Mouse (Mus musculus): ENCODE measurements around the gene Ogfod1.

Gene Ogfod1

DNA sequence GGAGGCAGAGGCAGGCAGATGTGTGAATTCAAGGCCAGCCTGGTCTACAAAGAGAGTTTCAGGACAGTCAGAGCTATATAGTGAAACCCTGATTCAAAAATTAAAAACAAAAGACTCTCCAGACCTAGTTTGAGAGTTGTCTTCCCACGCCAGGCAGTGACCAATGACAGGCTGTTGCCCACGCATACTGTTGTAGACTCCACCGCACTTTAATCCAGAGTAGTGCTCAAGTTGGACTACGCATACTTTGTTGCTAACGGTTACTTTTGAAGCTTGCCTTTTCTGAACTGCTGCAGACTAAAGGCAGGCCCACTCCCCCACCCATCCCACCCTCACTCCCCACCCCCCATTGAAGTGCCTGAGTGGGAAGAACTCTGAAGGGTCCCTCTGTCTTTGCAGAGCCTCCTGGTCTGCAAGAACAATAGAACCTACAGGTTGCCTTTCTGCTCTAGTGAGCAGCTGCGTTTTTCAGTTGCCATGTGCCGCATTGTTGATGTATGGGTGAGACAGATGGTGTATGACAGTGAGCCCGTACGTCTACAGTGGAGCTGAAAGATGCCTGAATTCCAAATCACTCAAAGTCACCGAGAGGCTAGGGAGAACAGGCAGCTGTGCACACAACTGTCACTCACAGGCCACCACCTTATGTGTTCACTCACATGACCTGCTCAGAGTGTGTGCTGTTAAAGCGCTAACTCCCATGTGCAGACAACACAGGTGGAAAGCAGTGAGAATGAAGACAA, 29.3 kb downstream of the Ogfod1 start:
- in situ Hi-C loops (cut with MboI; ENCODE audit: unreplicated experiment in 2 of 2) = loop anchor here in 1 of 2 experiments (25.0 kb wide), 1 partner anchor 629 kb away; no protein-coding TSS in a partner anchor

- in situ Hi-C loops (cut with MboI; ENCODE audit: unreplicated experiment in 2 of 2) = loop anchor here in 1 of 2 experiments (25.0 kb wide), 1 partner anchor 631 kb away; no protein-coding TSS in a partner anchor
These were observed 31.8 kb downstream of the Ogfod1 start for GRCm38 (mm10) chr8:94068793-94069192.

GRCm38 (mm10) chr8:94076461-94077192, 39.6 kb downstream of the Ogfod1 start:
- in situ Hi-C loops (cut with MboI; ENCODE audit: unreplicated experiment in 2 of 2) = no loop called here

DNA sequence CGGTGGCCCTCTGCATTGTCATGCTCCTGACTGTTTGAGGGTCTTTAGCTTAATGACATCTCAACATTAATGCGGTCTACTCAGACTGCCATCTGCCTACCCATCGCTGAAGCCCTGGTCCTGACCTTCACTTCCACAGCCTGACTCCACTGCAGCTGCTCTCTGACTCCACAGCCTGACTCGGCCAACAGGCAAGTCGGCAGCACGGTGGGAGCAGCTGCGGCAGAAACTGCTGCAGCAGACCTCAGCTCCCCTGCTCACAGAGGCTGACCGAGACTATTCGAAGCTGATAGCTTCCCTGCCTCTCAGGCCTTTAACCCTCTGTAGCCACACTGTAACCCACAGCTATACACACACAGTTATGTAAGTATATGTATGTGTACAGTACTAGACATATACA, 51.0 kb downstream of the Ogfod1 start:
- in situ Hi-C loops (cut with MboI; ENCODE audit: unreplicated experiment in 2 of 2) = no loop called here

DNA sequence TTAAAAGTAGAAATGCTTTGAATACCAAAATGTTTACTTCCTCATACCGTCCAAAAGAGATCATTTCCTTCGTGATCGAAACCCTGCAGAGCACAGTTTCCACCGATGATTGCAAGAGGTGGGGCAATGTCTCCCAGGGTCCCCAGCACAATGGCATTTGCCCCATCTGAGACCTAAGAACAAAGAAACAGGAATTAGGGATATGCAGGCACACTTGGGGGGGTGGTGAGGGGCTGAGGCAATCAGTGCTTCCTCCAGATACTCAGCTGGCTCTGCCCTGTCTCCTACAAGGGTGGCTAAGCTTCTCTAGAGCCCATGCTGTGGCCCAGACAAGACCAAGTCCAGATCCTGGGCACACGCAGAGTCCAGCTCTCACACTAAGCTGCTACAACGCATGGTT, 52.7 kb downstream of the Ogfod1 start:
- in situ Hi-C loops (cut with MboI; ENCODE audit: unreplicated experiment in 2 of 2) = no loop called here

DNA sequence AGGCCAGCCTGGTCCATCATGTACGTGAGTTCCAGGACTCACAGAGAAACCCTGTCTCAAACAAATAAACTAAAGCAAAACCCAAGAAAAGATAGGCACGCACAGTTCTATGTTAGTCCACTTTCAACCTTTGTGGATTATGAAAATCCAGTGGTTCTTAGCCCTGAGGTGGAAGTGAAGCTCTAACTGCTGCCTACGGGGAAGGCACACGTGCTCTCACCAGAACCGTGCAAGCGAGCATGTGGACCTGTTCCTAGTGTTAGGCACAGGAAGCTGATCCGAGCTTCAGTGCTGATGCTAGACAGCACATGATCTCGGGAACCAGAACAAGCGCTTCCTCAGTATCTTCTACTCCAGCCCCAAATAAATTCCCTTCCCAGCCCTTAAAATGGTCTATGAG, 55.9 kb downstream of the Ogfod1 start:
- in situ Hi-C loops (cut with MboI; ENCODE audit: unreplicated experiment in 2 of 2) = no loop called here

DNA sequence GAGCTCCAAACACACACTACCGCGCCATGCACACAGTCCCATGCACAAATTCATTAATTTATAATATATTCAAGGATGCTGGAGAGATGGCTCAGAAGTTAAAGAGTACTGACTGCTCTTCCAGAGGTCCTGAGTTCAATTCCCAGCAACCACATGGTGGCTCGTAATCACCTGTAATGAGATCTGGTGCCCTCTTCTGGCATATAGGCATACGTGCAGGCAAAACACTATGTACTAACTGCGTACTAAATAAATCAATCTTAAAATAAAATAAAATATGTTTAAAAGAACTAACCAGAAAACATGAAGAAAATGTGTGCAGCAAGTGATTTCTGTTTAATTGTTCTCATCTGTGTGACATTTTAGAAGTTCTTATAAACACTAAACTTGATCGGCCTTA, 57.3 kb downstream of the Ogfod1 start:
- in situ Hi-C loops (cut with MboI; ENCODE audit: unreplicated experiment in 2 of 2) = no loop called here

DNA sequence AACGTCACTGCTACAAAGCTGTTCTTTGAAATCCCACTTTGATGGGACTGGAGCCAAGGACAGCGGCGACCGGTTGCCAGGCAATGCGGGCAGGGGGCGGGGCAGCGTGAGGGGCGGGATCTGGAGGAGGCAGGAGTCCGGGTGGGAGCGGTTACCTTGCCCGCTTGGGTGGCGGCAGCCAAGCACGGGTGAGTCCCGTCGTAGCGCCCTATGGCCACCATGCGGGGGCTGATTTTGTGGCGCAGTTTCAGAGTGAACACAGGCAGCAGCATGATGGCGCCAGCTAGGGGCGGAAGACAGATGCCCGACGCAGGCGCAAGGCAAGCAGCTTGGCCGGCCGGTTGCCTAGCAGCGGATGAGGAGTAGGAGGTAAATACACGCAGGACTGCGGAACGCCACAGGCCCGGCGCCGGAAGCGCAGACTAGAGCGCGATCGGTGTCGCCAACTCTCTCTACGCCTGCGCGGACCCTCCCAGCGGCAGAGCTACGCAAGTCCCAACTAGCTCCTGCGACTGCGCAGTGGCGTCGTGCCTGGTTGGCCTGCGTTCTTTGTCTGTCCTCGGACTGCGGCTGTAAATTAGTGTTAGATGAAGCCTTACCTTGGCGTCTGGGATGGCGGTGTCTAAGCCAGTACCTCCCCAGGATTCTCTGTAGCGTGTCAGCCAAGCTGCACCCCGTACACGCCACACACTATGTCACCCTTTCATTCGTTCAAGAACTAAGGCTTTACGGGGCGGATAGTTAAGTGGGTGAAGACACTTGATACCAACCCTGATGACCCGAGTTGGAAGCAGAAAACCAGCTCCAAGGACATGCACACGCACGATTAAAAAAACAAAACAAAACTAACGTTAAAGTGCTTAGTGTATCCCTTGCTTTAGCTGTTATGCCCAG, 61.3 kb downstream of the Ogfod1 start, which contains the start of gene Bbs2:
Gene Bbs2 (minus strand): TSS at position 848 of the 894 bp plus-strand sequence.
- in situ Hi-C loops (cut with MboI; ENCODE audit: unreplicated experiment in 2 of 2) = no loop called here

DNA sequence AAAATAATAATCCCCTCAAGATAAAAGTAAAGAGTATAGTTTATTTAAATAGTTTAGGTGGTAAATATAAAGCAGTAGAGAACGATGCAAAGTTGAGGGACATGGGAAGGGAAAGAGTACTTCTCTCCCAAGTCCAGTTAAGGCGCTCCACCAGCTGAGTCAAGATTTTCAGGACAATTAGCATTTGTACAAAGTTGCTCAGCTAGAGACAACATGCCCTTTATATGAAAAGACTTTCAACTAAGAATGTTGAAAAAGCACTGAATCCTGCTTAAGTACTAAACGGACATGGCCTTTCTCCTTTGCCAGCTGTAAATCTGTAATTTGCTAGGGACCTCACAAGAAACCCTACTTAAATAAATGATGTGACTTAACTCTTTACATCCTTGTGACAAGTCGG, 62.0 kb downstream of the Ogfod1 start:
- in situ Hi-C loops (cut with MboI; ENCODE audit: unreplicated experiment in 2 of 2) = no loop called here

DNA sequence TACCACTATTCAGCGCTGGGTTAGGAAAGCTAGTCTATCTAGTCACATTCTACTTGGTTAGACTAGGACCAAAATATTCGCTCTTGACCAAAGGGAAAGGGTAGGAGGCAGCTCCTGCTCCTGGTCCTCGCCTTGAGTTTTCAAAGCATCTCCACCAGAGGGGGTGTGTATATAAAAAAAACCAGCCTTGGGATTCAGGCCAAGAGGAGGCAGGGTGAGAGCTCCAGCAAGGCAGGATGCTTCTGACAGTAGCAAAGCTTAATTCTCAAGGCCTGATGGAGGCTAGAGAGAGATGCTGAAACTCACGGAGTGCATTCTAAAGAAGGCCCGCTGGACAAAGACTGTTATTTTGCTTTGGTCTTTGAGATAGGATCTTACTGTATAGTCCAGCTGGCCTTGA, 67.1 kb downstream of the Ogfod1 start:
- in situ Hi-C loops (cut with MboI; ENCODE audit: unreplicated experiment in 2 of 2) = loop anchor here (5.0 to 10.0 kb wide), 2 partner anchors 88 to 101 kb away; no protein-coding TSS in a partner anchor

DNA sequence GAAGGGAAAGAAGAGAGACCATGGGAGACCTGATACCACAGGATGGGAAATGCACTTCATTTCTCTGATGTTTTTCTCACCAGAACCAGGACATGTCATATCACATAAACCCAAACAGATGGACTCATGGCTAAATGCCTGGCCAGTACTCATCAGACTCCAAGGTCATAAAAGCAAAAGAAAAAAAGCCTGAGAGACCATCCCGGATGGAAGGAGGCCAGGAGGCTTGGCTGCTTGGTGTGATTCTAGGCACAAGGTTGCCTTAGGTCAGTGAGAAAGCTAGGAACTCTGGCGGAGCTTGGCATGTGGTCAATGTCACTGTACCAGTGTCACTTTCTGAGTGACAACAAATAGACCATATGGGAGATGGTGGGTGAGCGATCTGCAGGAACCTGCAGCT, 70.9 kb downstream of the Ogfod1 start:
- in situ Hi-C loops (cut with MboI; ENCODE audit: unreplicated experiment in 2 of 2) = loop anchor here in 1 of 2 experiments (10.0 kb wide), 1 partner anchor 97 kb away; no protein-coding TSS in a partner anchor

- in situ Hi-C loops (cut with MboI; ENCODE audit: unreplicated experiment in 2 of 2) = loop anchor here in 1 of 2 experiments (10.0 kb wide), 1 partner anchor 95 kb away; no protein-coding TSS in a partner anchor
These were observed 72.4 kb downstream of the Ogfod1 start for GRCm38 (mm10) chr8:94109396-94109795.

- in situ Hi-C loops (cut with MboI; ENCODE audit: unreplicated experiment in 2 of 2) = loop anchor here in 1 of 2 experiments (10.0 kb wide), 1 partner anchor 95 kb away; no protein-coding TSS in a partner anchor
These were observed 72.8 kb downstream of the Ogfod1 start for GRCm38 (mm10) chr8:94109835-94110234.

GRCm38 (mm10) chr8:94110526-94111177, 73.7 kb downstream of the Ogfod1 start:
- in situ Hi-C loops (cut with MboI; ENCODE audit: unreplicated experiment in 2 of 2) = no loop called here

DNA sequence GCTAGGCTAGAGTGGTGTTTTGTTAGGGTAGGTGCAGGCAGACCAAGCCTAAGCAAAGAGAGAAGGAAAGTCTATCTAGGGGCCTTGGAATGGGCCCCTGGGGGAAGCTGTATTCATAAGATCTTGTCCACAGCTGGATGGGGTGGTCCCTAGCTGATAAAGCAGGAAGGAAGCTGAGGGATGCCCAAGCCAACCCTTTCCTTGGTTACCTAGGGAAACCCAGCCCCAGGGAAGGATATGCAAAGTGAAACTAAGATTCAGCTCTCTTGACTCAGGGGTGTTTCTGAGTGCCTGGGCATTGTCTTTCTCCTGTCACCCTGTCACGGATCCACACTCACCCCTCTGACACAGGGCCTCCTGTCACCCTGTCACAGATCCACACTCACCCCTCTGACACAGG, 76.4 kb downstream of the Ogfod1 start:
- in situ Hi-C loops (cut with MboI; ENCODE audit: unreplicated experiment in 2 of 2) = no loop called here

- in situ Hi-C loops (cut with MboI; ENCODE audit: unreplicated experiment in 2 of 2) = no loop called here
These were observed 77.0 kb downstream of the Ogfod1 start for GRCm38 (mm10) chr8:94113972-94114371.
